Mouse (Mus musculus): ENCODE measurements around the gene Gm16381. TPM values are rescaled to one million over a fixed set of nuclear protein-coding genes. Genes with fewer than 3 reads are reported as not detected.
"Not testable (repeated sequence)": the region's sequence is repeated elsewhere in the genome, so short reads cannot be mapped to it uniquely, and the experiment has no call there.

The Gm16381 gene
- polyA plus RNA-seq (2016; fragmentation: Nextera tagmentation; extraction: Ambion mirVana), result not detected in 2 replicates

DNA sequence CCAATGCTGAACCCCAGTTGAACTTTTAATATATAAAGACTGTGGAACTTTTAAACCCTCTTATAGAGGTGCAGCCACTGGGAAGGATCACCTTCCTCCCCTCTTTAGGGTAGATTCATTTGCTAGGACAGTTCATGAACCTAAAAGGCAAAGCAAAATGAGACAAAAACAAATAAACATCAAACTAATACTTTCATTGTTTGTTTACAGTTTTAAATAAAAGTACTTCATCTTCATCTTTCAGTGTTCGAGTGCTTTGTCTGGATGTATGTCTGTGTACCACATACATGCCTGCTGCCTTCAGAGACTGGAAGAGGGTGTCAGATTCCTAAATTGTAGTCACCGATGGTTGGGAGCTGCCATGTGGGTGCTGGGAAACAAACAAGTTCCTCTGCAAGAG lies at the start of gene Gm16381:
Gene Gm16381, minus strand, starts transcription at position 101 of the 400 bp plus-strand sequence.
- not testable (repeated sequence) for H3K36me3 ChIP-seq; ATAC-seq (ENCODE audit: insufficient number of reproducible peaks, low FRiP score)
- 68% methylated on average over 2 of the region's 2 CpGs for WGBS

GRCm38 (mm10) chr12:87652916-87653703 lies 8.7 kb upstream of the Gm16381 start:
- H3K9ac ChIP-seq; H3K4me3 ChIP-seq; H3K4me1 ChIP-seq (replicated peaks); H3K36me3 ChIP-seq; ATAC-seq (ENCODE audit: insufficient number of reproducible peaks, low FRiP score); H3K9me3 ChIP-seq (replicated peaks); H3K27me3 ChIP-seq (replicated peaks); H3K4me2 ChIP-seq; H3K27ac ChIP-seq (ENCODE audit: poor library complexity, severe bottlenecking): not testable (repeated sequence)
- 52% methylated on average over 2 of the region's 4 CpGs for WGBS

More for the DNA sequence above, at the start of gene Gm16381:
- H3K27me3 ChIP-seq (replicated peaks); H3K4me1 ChIP-seq (replicated peaks); H3K4me3 ChIP-seq; H3K27ac ChIP-seq (ENCODE audit: poor library complexity, severe bottlenecking); H3K4me2 ChIP-seq; H3K9me3 ChIP-seq (replicated peaks); H3K9ac ChIP-seq: not testable (repeated sequence)

GRCm38 (mm10) chr12:87618569-87618968 lies 25.9 kb downstream of the Gm16381 start, which contains the start of gene Gm4027:
TSS of gene Gm4027 (plus strand) at chr12:87618869.
- ATAC-seq (ENCODE audit: insufficient number of reproducible peaks, low FRiP score); H3K27ac ChIP-seq (ENCODE audit: poor library complexity, severe bottlenecking); H3K36me3 ChIP-seq; H3K27me3 ChIP-seq (replicated peaks); H3K4me1 ChIP-seq (replicated peaks); H3K9ac ChIP-seq; H3K4me2 ChIP-seq; H3K9me3 ChIP-seq (replicated peaks); H3K4me3 ChIP-seq: not testable (repeated sequence)
- WGBS, result 79% methylated on average over 6 of the region's 7 CpGs

GRCm38 (mm10) chr12:87602388-87602787 lies 42.0 kb downstream of the Gm16381 start, which contains the start of gene Oog1:
TSS of gene Oog1 (plus strand) at chr12:87602688.
- ATAC-seq (ENCODE audit: insufficient number of reproducible peaks, low FRiP score), result not testable (repeated sequence)

GRCm38 (mm10) chr12:87601388-87601787 lies 43.0 kb downstream of the Gm16381 start:
- not testable (repeated sequence) for H3K4me1 ChIP-seq (replicated peaks); H3K9ac ChIP-seq; H3K9me3 ChIP-seq (replicated peaks); H3K27me3 ChIP-seq (replicated peaks); H3K4me3 ChIP-seq; ATAC-seq (ENCODE audit: insufficient number of reproducible peaks, low FRiP score); H3K36me3 ChIP-seq; H3K4me2 ChIP-seq; H3K27ac ChIP-seq (ENCODE audit: poor library complexity, severe bottlenecking)
- WGBS, result 11% methylated on average over 2 of the region's 2 CpGs

More at GRCm38 (mm10) chr12:87602388-87602787, 42.0 kb downstream of the Gm16381 start, which contains the start of gene Oog1:
- H3K36me3 ChIP-seq; H3K4me3 ChIP-seq; H3K9ac ChIP-seq; H3K4me1 ChIP-seq (replicated peaks); H3K27ac ChIP-seq (ENCODE audit: poor library complexity, severe bottlenecking); H3K27me3 ChIP-seq (replicated peaks); H3K9me3 ChIP-seq (replicated peaks); H3K4me2 ChIP-seq: not testable (repeated sequence)
- 66% methylated on average over 1 of the region's 2 CpGs for WGBS

Other genes with a start within 250 kb of the Gm16381 start
- gene Slirp, start 200.7 kb downstream of the Gm16381 start, polyA plus RNA-seq (2016; fragmentation: Nextera tagmentation; extraction: Ambion mirVana), result 249 and 268 TPM in 2 replicates
- 36.6 and 40.0 TPM in 2 replicates for gene Alkbh1, start 200.6 kb downstream of the Gm16381 start, polyA plus RNA-seq (2016; fragmentation: Nextera tagmentation; extraction: Ambion mirVana)
- gene Snw1, start 172.3 kb downstream of the Gm16381 start, polyA plus RNA-seq (2016; fragmentation: Nextera tagmentation; extraction: Ambion mirVana), result 85.7 and 86.1 TPM in 2 replicates
- gene Gm5788, start 149.9 kb downstream of the Gm16381 start, polyA plus RNA-seq (2016; fragmentation: Nextera tagmentation; extraction: Ambion mirVana), result not detected in 2 replicates
- gene Gm8300, start 130.3 kb downstream of the Gm16381 start, polyA plus RNA-seq (2016; fragmentation: Nextera tagmentation; extraction: Ambion mirVana), result not detected in 2 replicates
- gene Oog1, start 41.9 kb downstream of the Gm16381 start, polyA plus RNA-seq (2016; fragmentation: Nextera tagmentation; extraction: Ambion mirVana), result not detected in 2 replicates
- not detected in 2 replicates for gene Gm4027, start 25.8 kb downstream of the Gm16381 start, polyA plus RNA-seq (2016; fragmentation: Nextera tagmentation; extraction: Ambion mirVana)
- not detected in 2 replicates for gene Gm21319, start 131.1 kb upstream of the Gm16381 start, polyA plus RNA-seq (2016; fragmentation: Nextera tagmentation; extraction: Ambion mirVana)
- gene Gm21936, start 150.9 kb upstream of the Gm16381 start, polyA plus RNA-seq (2016; fragmentation: Nextera tagmentation; extraction: Ambion mirVana), result not detected in 2 replicates
- not detected in 2 replicates for gene BB287469, start 172.0 kb upstream of the Gm16381 start, polyA plus RNA-seq (2016; fragmentation: Nextera tagmentation; extraction: Ambion mirVana)
- gene Gm2001, start 197.7 kb upstream of the Gm16381 start, polyA plus RNA-seq (2016; fragmentation: Nextera tagmentation; extraction: Ambion mirVana), result not detected in 2 replicates
- gene Gm2016, start 229.5 kb upstream of the Gm16381 start, polyA plus RNA-seq (2016; fragmentation: Nextera tagmentation; extraction: Ambion mirVana), result not detected in 2 replicates

All from heart, embryonic 12.5 days (tissue).